Mouse (Mus musculus): Measurements from ENCODE around the gene Myl12a. TPM values are rescaled to one million over a fixed set of nuclear protein-coding genes. Genes with fewer than 3 reads are reported as not detected.

The Myl12a gene
- total and polyA plus RNA-seq, 3 experiments: 617 to 1,002 (median 822) TPM

DNA sequence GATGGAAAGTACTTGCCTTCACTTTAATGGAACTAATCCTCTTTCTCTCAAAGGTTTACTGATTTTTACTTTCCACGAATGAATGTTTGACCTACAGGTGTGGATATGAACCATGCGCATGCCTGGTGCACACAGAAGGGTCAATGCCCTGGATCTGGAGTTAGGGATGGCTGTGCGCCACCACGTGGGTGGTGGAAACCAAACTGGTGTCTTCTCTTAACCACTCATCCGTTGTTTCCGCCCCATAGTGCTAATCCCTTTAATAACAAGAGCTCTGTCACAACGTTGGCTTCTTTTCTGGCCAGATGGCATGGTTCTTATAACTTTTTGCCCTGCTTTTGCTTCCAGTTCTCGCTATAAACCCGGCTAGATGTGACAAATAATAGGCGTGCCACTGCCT lies 51.4 kb downstream of the Myl12a start:
- Histone ChIP-seq H3K27ac (no peak overlapping the region), H3K4me1 (ENCODE audit: control insufficient read depth, insufficient read depth, low read length) (no peaks in the 10 kb centered on the region), H3K4me3 (no peak overlapping the region), H3K9ac (ENCODE audit: low read depth, low read length) (no peak overlapping the region), H3K27me3 (ENCODE audit: control insufficient read depth, insufficient read depth, low read length) (no peaks in the 10 kb centered on the region), H3K36me3 (ENCODE audit: control insufficient read depth, insufficient read depth, low read length) (no peaks in the 10 kb centered on the region), H3K79me2 (replicated peaks; ENCODE audit: control insufficient read depth, insufficient read depth, low read length) (no peaks in the 10 kb centered on the region)
- TF ChIP-seq EP300 (IDR thresholded peaks at IDR 0.05; ENCODE audit: insufficient read depth, low read depth, low read length) (no peak), POLR2A (IDR thresholded peaks at IDR 0.05; ENCODE audit: insufficient read depth, low read depth, low read length) (no peak), CTCF (IDR thresholded peaks at IDR 0.05) (no peak)
- intact Hi-C loops (cut with DNase I): no loop called here
- DNase-seq: no peak
- 78% methylated on average over 10 of the region's 10 CpGs for WGBS

DNA sequence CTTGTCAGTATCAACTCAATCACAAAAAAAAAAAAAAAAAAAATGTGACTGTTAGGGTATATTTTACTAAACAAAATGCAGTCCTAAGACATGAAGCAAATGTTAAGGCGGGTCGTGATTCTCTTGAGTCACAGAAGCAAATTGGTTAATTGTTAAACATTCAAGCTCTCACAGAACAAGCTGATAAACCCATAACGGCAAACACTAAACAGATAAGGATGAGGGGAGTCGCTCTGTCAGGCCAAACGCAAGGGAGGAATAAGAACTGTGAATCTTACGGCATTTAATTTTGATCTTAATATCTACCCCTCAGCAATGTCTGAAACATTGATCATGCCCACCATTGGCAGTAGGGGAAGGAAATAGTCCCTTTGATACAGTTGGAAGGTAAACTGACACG lies 53.5 kb downstream of the Myl12a start:
- H3K27ac ChIP-seq: no peak overlapping the region
- TF ChIP-seq CTCF (IDR thresholded peaks at IDR 0.05) (no peak), EP300 (IDR thresholded peaks at IDR 0.05; ENCODE audit: insufficient read depth, low read depth, low read length) (no peak), POLR2A (IDR thresholded peaks at IDR 0.05; ENCODE audit: insufficient read depth, low read depth, low read length) (no peak)
- no peaks in the 10 kb centered on the region for H3K27me3 ChIP-seq (ENCODE audit: control insufficient read depth, insufficient read depth, low read length)
- DNase-seq: no peak
- 57% methylated on average over 7 of the region's 7 CpGs for WGBS
- H3K79me2 ChIP-seq (replicated peaks; ENCODE audit: control insufficient read depth, insufficient read depth, low read length): no peaks in the 10 kb centered on the region
- no peak overlapping the region for H3K4me3 ChIP-seq
- no peaks in the 10 kb centered on the region for H3K4me1 ChIP-seq (ENCODE audit: control insufficient read depth, insufficient read depth, low read length)
- intact Hi-C loops (cut with DNase I): no loop called here
- no peaks in the 10 kb centered on the region for H3K36me3 ChIP-seq (ENCODE audit: control insufficient read depth, insufficient read depth, low read length)
- no peak overlapping the region for H3K9ac ChIP-seq (ENCODE audit: low read depth, low read length)

GRCm38 (mm10) chr17:70948721-70949120 lies 54.0 kb downstream of the Myl12a start:
- Histone ChIP-seq H3K4me3 (no peak overlapping the region), H3K36me3 (ENCODE audit: control insufficient read depth, insufficient read depth, low read length) (no peaks in the 10 kb centered on the region), H3K27ac (no peak overlapping the region), H3K9ac (ENCODE audit: low read depth, low read length) (no peak overlapping the region), H3K4me1 (ENCODE audit: control insufficient read depth, insufficient read depth, low read length) (no peaks in the 10 kb centered on the region), H3K27me3 (ENCODE audit: control insufficient read depth, insufficient read depth, low read length) (no peaks in the 10 kb centered on the region), H3K79me2 (replicated peaks; ENCODE audit: control insufficient read depth, insufficient read depth, low read length) (no peaks in the 10 kb centered on the region)
- no peak for DNase-seq
- TF ChIP-seq POLR2A (IDR thresholded peaks at IDR 0.05; ENCODE audit: insufficient read depth, low read depth, low read length): no peak
- no peak for TF ChIP-seq EP300 (IDR thresholded peaks at IDR 0.05; ENCODE audit: insufficient read depth, low read depth, low read length)
- no peak for TF ChIP-seq CTCF (IDR thresholded peaks at IDR 0.05)
- intact Hi-C loops (cut with DNase I): no loop called here
- 81% methylated on average over 8 of the region's 8 CpGs for WGBS

- 91% methylated on average over 4 of the region's 4 CpGs for WGBS
- no peak overlapping the region for H3K9ac ChIP-seq (ENCODE audit: low read depth, low read length)
- no peak overlapping the region for H3K27ac ChIP-seq
- no peaks in the 10 kb centered on the region for H3K79me2 ChIP-seq (replicated peaks; ENCODE audit: control insufficient read depth, insufficient read depth, low read length)
- intact Hi-C loops (cut with DNase I): no loop called here
- H3K36me3 ChIP-seq (ENCODE audit: control insufficient read depth, insufficient read depth, low read length): no peaks in the 10 kb centered on the region
- no peak overlapping the region for H3K4me3 ChIP-seq
- no peak for TF ChIP-seq CTCF (IDR thresholded peaks at IDR 0.05)
- TF ChIP-seq EP300 (IDR thresholded peaks at IDR 0.05; ENCODE audit: insufficient read depth, low read depth, low read length): no peak
- no peak for TF ChIP-seq POLR2A (IDR thresholded peaks at IDR 0.05; ENCODE audit: insufficient read depth, low read depth, low read length)
- H3K27me3 ChIP-seq (ENCODE audit: control insufficient read depth, insufficient read depth, low read length): no peaks in the 10 kb centered on the region
- DNase-seq: no peak
- no peaks in the 10 kb centered on the region for H3K4me1 ChIP-seq (ENCODE audit: control insufficient read depth, insufficient read depth, low read length)
These were observed 58.9 kb downstream of the Myl12a start for GRCm38 (mm10) chr17:70943779-70944178.

Other genes with a start within 250 kb of the Myl12a start
- gene Tgif1, start 149.3 kb downstream of the Myl12a start, total RNA-seq (2021): 1 to 10 TPM; 3.0 to 4.0 TPM
- gene Tgif1, start 149.3 kb downstream of the Myl12a start, polyA plus RNA-seq (2012; rRNA removed): 8.6 and 14.0 TPM in 2 replicates
- gene Myom1, start 245 bp downstream of the Myl12a start, total RNA-seq (2021): 1,000 to 10,000 TPM in 1 of 2 experiments, 100 to 1,000 TPM in 1; 865 to 1,030 TPM
- gene Myom1, start 245 bp downstream of the Myl12a start, polyA plus RNA-seq (2012; rRNA removed): 222 and 381 TPM in 2 replicates
- 10 to 100 TPM in 1 of 2 experiments, 1 to 10 TPM in 1; 6.0 to 13.1 TPM for gene Lpin2, start 179.7 kb upstream of the Myl12a start, total RNA-seq (2021)
- gene Lpin2, start 179.7 kb upstream of the Myl12a start, polyA plus RNA-seq (2012; rRNA removed): 3.4 and 4.7 TPM in 2 replicates

Measured in heart, adult 2 months (tissue).